Mouse (Mus musculus): Measurements from ENCODE around the gene Znrf1.
"Not testable (repeated sequence)": the region's sequence is repeated elsewhere in the genome, so short reads cannot be mapped to it uniquely, and the experiment has no call there.

Gene Znrf1

GRCm38 (mm10) chr8:111536031-111536977, at the start of gene Znrf1:
Gene Znrf1, plus strand, starts transcription at chr8:111536097.
- DNase-seq (ENCODE audit: low read depth), result peak; percentile 42

GRCm38 (mm10) chr8:111490034-111490591, 45.8 kb upstream of the Znrf1 start:
- no peak for DNase-seq (ENCODE audit: low read depth)

GRCm38 (mm10) chr8:111491191-111491590, 44.7 kb upstream of the Znrf1 start:
- DNase-seq (ENCODE audit: low read depth), result no peak

GRCm38 (mm10) chr8:111492508-111492907, 43.4 kb upstream of the Znrf1 start:
- DNase-seq (ENCODE audit: low read depth), result no peak

- DNase-seq (ENCODE audit: low read depth), result no peak
Measured at GRCm38 (mm10) chr8:111493176-111493575, 42.7 kb upstream of the Znrf1 start.

- no peak for DNase-seq (ENCODE audit: low read depth)
Measured at GRCm38 (mm10) chr8:111496326-111496725, 39.6 kb upstream of the Znrf1 start.

GRCm38 (mm10) chr8:111498249-111498648, 37.6 kb upstream of the Znrf1 start:
- DNase-seq (ENCODE audit: low read depth), result not testable (repeated sequence)

GRCm38 (mm10) chr8:111501724-111502464, 34.0 kb upstream of the Znrf1 start:
- DNase-seq (ENCODE audit: low read depth), result no peak

- no peak for DNase-seq (ENCODE audit: low read depth)
Measured at GRCm38 (mm10) chr8:111508566-111508965, 27.3 kb upstream of the Znrf1 start.

- no peak for DNase-seq (ENCODE audit: low read depth)
Measured at GRCm38 (mm10) chr8:111509278-111509677, 26.6 kb upstream of the Znrf1 start.

GRCm38 (mm10) chr8:111510401-111510800, 25.5 kb upstream of the Znrf1 start:
- DNase-seq (ENCODE audit: low read depth), result no peak

GRCm38 (mm10) chr8:111512941-111513340, 23.0 kb upstream of the Znrf1 start:
- DNase-seq (ENCODE audit: low read depth), result no peak

GRCm38 (mm10) chr8:111513446-111513845, 22.5 kb upstream of the Znrf1 start:
- DNase-seq (ENCODE audit: low read depth), result no peak

GRCm38 (mm10) chr8:111516451-111517035, 19.4 kb upstream of the Znrf1 start:
- no peak for DNase-seq (ENCODE audit: low read depth)

- DNase-seq (ENCODE audit: low read depth), result no peak
Measured at GRCm38 (mm10) chr8:111517466-111517865, 18.4 kb upstream of the Znrf1 start.

- DNase-seq (ENCODE audit: low read depth), result peak; percentile 99
Measured at GRCm38 (mm10) chr8:111521713-111522429, 14.0 kb upstream of the Znrf1 start, which contains the start of gene Wdr59. Gene Wdr59, minus strand, starts transcription at chr8:111522092.

- no peak for DNase-seq (ENCODE audit: low read depth)
Measured at GRCm38 (mm10) chr8:111526403-111527024, 9.4 kb upstream of the Znrf1 start.

- DNase-seq (ENCODE audit: low read depth), result no peak
Measured at GRCm38 (mm10) chr8:111527149-111527548, 8.7 kb upstream of the Znrf1 start.

- no peak for DNase-seq (ENCODE audit: low read depth)
Measured at GRCm38 (mm10) chr8:111528071-111528470, 7.8 kb upstream of the Znrf1 start.

GRCm38 (mm10) chr8:111531191-111531590, 4.7 kb upstream of the Znrf1 start:
- DNase-seq (ENCODE audit: low read depth), result no peak

- no peak for DNase-seq (ENCODE audit: low read depth)
Measured at GRCm38 (mm10) chr8:111531621-111532020, 4.3 kb upstream of the Znrf1 start.

All from c-Kit-positive CD71-negative TER-119-negative erythroid progenitor cells, embryonic 14.5 days (primary cell).